Mouse (Mus musculus) ES-E14 (cell line): ENCODE data around the gene Pabpn1.

Experiments used
- CHD2 ChIP-seq: IDR thresholded peaks from 2 replicates; pipeline ENCODE4 v1.6.1; 2014; ENCODE audit warnings: mild to moderate bottlenecking, low read depth, low read length, inconsistent platforms
- HCFC1 ChIP-seq: IDR thresholded peaks from 2 replicates; pipeline ENCODE4 v1.6.1; 2012; ENCODE audit warnings: low read length, inconsistent platforms, borderline replicate concordance; ENCODE audit not compliant: insufficient read depth
- ZNF384 ChIP-seq: IDR thresholded peaks from 2 replicates; pipeline ENCODE4 v1.6.1; 2012; ENCODE audit warnings: low read depth, low read length, inconsistent platforms

- TF ChIP-seq ZNF384: no peak
- TF ChIP-seq HCFC1: no peak
- TF ChIP-seq CHD2: no peak
Measured at GRCm38 (mm10) chr14:54870861-54871260, 21.4 kb upstream of the Pabpn1 start, which contains the start of gene Homez.
